Mouse (Mus musculus) CH12.LX (cell line): ENCODE data around the gene Vwf. TPM values are rescaled to one million over a fixed set of nuclear protein-coding genes. Genes with fewer than 3 reads are reported as not detected.

ENCODE experiments used
- DNase-seq: peaks from one replicate; pipeline ENCODE4 v3.0.0-alpha.2; 2013; ENCODE audit errors: extremely low read depth
- H3K27ac ChIP-seq: 2 replicates; pipeline ENCODE4 v1.5.1; 2012; ENCODE audit warnings: low read depth, mild to moderate bottlenecking, control low read depth, moderate library complexity; ENCODE audit not compliant: insufficient read depth
- H3K27me3 ChIP-seq: replicated peaks from 2 replicates; pipeline ENCODE3; 2012; ENCODE audit warnings: inconsistent platforms
- H3K36me3 ChIP-seq, 2 experiments: replicated peaks in 1 of 2; 2 replicates each; pipeline versions ENCODE3 to v1.6.1; 2012; ENCODE audit warnings: inconsistent platforms in 1 of 2, low read length in 1 of 2, mild to moderate bottlenecking in 1 of 2, mixed read lengths in 1 of 2, moderate library complexity in 1 of 2; ENCODE audit not compliant: control insufficient read depth in 1 of 2, insufficient read depth in 1 of 2
- H3K4me1 ChIP-seq, 2 experiments: 2 replicates each; pipeline ENCODE4 v1.6.1; 2012; ENCODE audit warnings: inconsistent platforms in 1 of 2, moderate library complexity in 1 of 2; ENCODE audit not compliant: insufficient read depth in 2 of 2, control insufficient read depth in 1 of 2
- H3K4me2 ChIP-seq: 2 replicates; pipeline ENCODE4 v1.6.1; 2012; ENCODE audit warnings: low read depth, mild to moderate bottlenecking, control low read depth; ENCODE audit not compliant: poor library complexity, insufficient read depth, severe bottlenecking
- H3K4me3 ChIP-seq, 3 experiments: fragments of 150-350 bp in 1 of 3; sonication (generic) in 1 of 3; replicated peaks in 1 of 3; 2 replicates each; pipeline versions ENCODE3 to v1.5.1; 2011 to 2012; ENCODE audit warnings: low read depth in 2 of 3, low read length in 2 of 3, mild to moderate bottlenecking in 2 of 3, moderate library complexity in 2 of 3, control low read depth in 1 of 3, improper control_type of control experiment in 1 of 3, inconsistent platforms in 1 of 3, mixed read lengths in 1 of 3; ENCODE audit not compliant: poor library complexity in 1 of 3
- H3K79me2 ChIP-seq: replicated peaks from 2 replicates; pipeline ENCODE4 v1.6.1; 2012; ENCODE audit warnings: mild to moderate bottlenecking, moderate library complexity; ENCODE audit not compliant: control insufficient read depth, poor library complexity, insufficient read depth, severe bottlenecking; ENCODE audit errors: extremely low read depth
- H3K9ac ChIP-seq: 2 replicates; pipeline ENCODE4 v1.6.1; 2012; ENCODE audit warnings: low read depth, mild to moderate bottlenecking, control low read depth, moderate library complexity; ENCODE audit not compliant: insufficient read depth
- H3K9me3 ChIP-seq: replicated peaks from 2 replicates; pipeline ENCODE3; 2012; ENCODE audit warnings: low read length, inconsistent platforms, mixed read lengths
- BHLHE40 ChIP-seq: IDR thresholded peaks from 2 replicates; pipeline ENCODE4 v1.6.1; 2011; ENCODE audit warnings: mild to moderate bottlenecking, low read depth, low read length, improper control_type of control experiment
- CTCF ChIP-seq, 2 experiments: IDR thresholded peaks in 1 of 2; conservative IDR thresholded peaks in 1 of 2; 2 replicates each; pipeline ENCODE4 v1.5.1; 2011 to 2012; ENCODE audit warnings: low read depth in 2 of 2, low read length in 2 of 2, improper control_type of control experiment in 1 of 2, inconsistent platforms in 1 of 2, mild to moderate bottlenecking in 1 of 2, moderate library complexity in 1 of 2
- EP300 ChIP-seq: IDR thresholded peaks from 2 replicates; pipeline ENCODE4 v1.6.1; 2011; ENCODE audit warnings: low read length, improper control_type of control experiment
- HCFC1 ChIP-seq: IDR thresholded peaks from 2 replicates; pipeline ENCODE4 v1.6.1; 2012; ENCODE audit warnings: low read depth, mild to moderate bottlenecking, inconsistent platforms, low read length, improper control_type of control experiment
- IRF4 ChIP-seq: IDR thresholded peaks from 2 replicates; pipeline ENCODE4 v1.6.1; 2014; ENCODE audit warnings: low read depth, mild to moderate bottlenecking, inconsistent platforms, low read length, improper control_type of control experiment
- JUN ChIP-seq: IDR thresholded peaks from 2 replicates; pipeline ENCODE4 v1.6.1; 2011; ENCODE audit warnings: low read depth, mild to moderate bottlenecking, low read length, improper control_type of control experiment, moderate library complexity; ENCODE audit not compliant: insufficient read depth
- KAT2A ChIP-seq: IDR thresholded peaks from 2 replicates; pipeline ENCODE4 v1.6.1; 2012; ENCODE audit warnings: low read length, improper control_type of control experiment, inconsistent platforms; ENCODE audit not compliant: insufficient replicate concordance
- MAX ChIP-seq: IDR thresholded peaks from 2 replicates; pipeline ENCODE4 v1.6.1; 2011; ENCODE audit warnings: low read length, improper control_type of control experiment
- MYC ChIP-seq: IDR thresholded peaks from 2 replicates; pipeline ENCODE4 v1.6.1; 2011; ENCODE audit warnings: low read depth, mild to moderate bottlenecking, improper control_type of control experiment, low read length
- NELFE ChIP-seq: IDR thresholded peaks from 2 replicates; pipeline ENCODE4 v1.6.1; 2011; ENCODE audit warnings: low read depth, low read length, improper control_type of control experiment
- PAX5 ChIP-seq: IDR thresholded peaks from 2 replicates; pipeline ENCODE4 v1.6.1; 2012; ENCODE audit warnings: low read length, inconsistent platforms, mixed read lengths
- RAD21 ChIP-seq: IDR thresholded peaks from 2 replicates; pipeline ENCODE4 v1.6.1; 2011; ENCODE audit warnings: low read depth, mild to moderate bottlenecking, low read length, improper control_type of control experiment, moderate library complexity
- RCOR1 ChIP-seq: conservative IDR thresholded peaks from 2 replicates; pipeline ENCODE4 v1.6.1; 2012; ENCODE audit warnings: low read depth, mild to moderate bottlenecking, inconsistent platforms, low read length, improper control_type of control experiment
- SIN3A ChIP-seq: IDR thresholded peaks from 2 replicates; pipeline ENCODE4 v1.6.1; 2012; ENCODE audit warnings: low read length, improper control_type of control experiment, inconsistent platforms
- SMC3 ChIP-seq: IDR thresholded peaks from 2 replicates; pipeline ENCODE4 v1.6.1; 2011; ENCODE audit warnings: low read depth, low read length, improper control_type of control experiment
- TCF12 ChIP-seq: IDR thresholded peaks from 2 replicates; pipeline ENCODE4 v1.6.1; 2014; ENCODE audit warnings: low read depth, mild to moderate bottlenecking, inconsistent platforms, low read length, improper control_type of control experiment
- UBTF ChIP-seq: IDR thresholded peaks from 2 replicates; pipeline ENCODE4 v1.6.1; 2012; ENCODE audit warnings: low read depth, mild to moderate bottlenecking, inconsistent platforms, low read length, improper control_type of control experiment, moderate library complexity
- USF1 ChIP-seq: IDR thresholded peaks from 2 replicates; pipeline ENCODE4 v1.6.1; 2014; ENCODE audit warnings: low read depth, mild to moderate bottlenecking, inconsistent platforms, low read length, improper control_type of control experiment
- ZC3H11A ChIP-seq: IDR thresholded peaks from 2 replicates; pipeline ENCODE4 v1.6.1; 2012; ENCODE audit warnings: low read depth, mild to moderate bottlenecking, inconsistent platforms, low read length, improper control_type of control experiment
- ZKSCAN1 ChIP-seq: IDR thresholded peaks from 2 replicates; pipeline ENCODE4 v1.6.1; 2012; ENCODE audit warnings: low read depth, inconsistent platforms, low read length, improper control_type of control experiment, borderline replicate concordance
- ZMIZ1 ChIP-seq: IDR thresholded peaks from 2 replicates; pipeline ENCODE4 v1.6.1; 2012; ENCODE audit warnings: low read depth, mild to moderate bottlenecking, inconsistent platforms, low read length, improper control_type of control experiment
- dilution Hi-C: fragments of 300-500 bp; cut with MboI; formaldehyde crosslinking; loops from 2 replicates; pipeline ENCODE4 v1.14.3; 2020; ENCODE audit warnings: low sequenced_read_pairs; ENCODE audit not compliant: extremely low pct_unique_long_range_greater_than_20kb, extremely low pct_ligation_motif_present
- in situ Hi-C: fragments of 300-500 bp; cut with MboI; formaldehyde crosslinking; loops from 3 replicates; pipeline ENCODE4 v1.14.3; 2019; ENCODE audit warnings: low sequenced_read_pairs, low pct_ligation_motif_present, low pct_unique_long_range_greater_than_20kb, mixed read lengths
- polyA plus RNA-seq: library from polyadenylated mRNA; unstranded; fragments of >175 nt; gene quantifications from 2 replicates; pipeline ENCODE4 v1.2.1, GENCODE M21; 2012; ENCODE audit warnings: low read depth; ENCODE audit not compliant: insufficient read length
- total RNA-seq, 2 experiments: library from RNA; depleted of rRNA; stranded (reverse); fragments of 300-350 nt in 1 of 2; fragments of >200 nt in 1 of 2; gene quantifications; 2 replicates each; pipeline ENCODE4 v1.2.3; 2012 to 2014

Gene Vwf
- total and polyA plus RNA-seq, 3 experiments: not detected

DNA sequence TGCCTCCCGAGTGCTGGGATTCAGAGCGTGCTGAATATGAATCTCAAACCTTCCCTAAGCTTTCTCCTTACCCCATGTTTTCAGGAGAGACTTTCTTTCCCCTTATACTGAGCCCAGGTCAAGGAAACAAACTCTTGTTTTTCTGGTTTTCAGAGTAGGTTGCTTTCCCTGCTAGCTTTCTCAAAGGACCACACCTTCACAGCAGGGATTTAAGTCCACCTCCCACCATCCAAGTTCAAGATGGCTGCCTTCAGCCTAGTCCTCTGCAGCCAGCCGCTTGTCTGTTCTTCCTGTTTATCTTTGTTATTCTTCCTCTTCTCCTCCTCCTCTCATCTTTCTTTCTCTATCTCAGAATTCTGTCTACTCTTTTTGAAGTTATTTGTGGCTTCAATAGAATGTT lies 20.1 kb downstream of the Vwf start:
- no peaks in the 10 kb centered on the region for H3K9me3 ChIP-seq
- no peaks in the 10 kb centered on the region for H3K4me1 ChIP-seq
- no peak overlapping the region for H3K9ac ChIP-seq
- H3K4me3 ChIP-seq: no peak overlapping the region
- no peaks in the 10 kb centered on the region for H3K36me3 ChIP-seq
- no peak for TF ChIP-seq JUN
- TF ChIP-seq RAD21: no peak
- no peak overlapping the region for H3K27ac ChIP-seq
- no peaks in the 10 kb centered on the region for H3K79me2 ChIP-seq
- no peak overlapping the region for H3K4me2 ChIP-seq
- no peak for DNase-seq
- H3K27me3 ChIP-seq: peaks cover 90% of the 10 kb centered on the region
- in situ Hi-C loops (no loop called here), dilution Hi-C loops (no loop called here)

DNA sequence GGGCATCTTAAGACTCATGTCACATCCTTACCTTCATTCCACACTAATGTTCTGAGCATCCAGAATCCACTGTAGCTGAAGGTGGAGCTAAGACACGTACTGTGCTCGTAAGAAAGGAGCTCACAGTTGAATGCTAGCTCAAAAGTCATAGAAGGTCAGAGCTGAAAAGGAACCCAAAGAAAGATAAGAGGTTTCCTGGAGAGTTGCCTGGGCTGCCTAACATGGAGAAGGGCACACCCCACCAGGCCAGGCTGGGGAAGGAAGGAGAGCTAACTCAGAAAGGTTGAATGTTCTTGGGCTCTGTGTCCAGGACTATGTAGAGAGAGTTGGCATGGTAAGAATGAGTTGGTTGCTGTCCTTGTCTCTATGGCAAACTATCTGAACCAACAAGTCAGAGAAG lies 21.8 kb downstream of the Vwf start:
- peaks cover 80% of the 10 kb centered on the region for H3K27me3 ChIP-seq
- no peak overlapping the region for H3K4me3 ChIP-seq
- TF ChIP-seq ZC3H11A (no peak), JUN (no peak), RCOR1 (no peak), SIN3A (no peak), USF1 (no peak), HCFC1 (no peak), SMC3 (no peak), ZMIZ1 (no peak), ZKSCAN1 (no peak), MAX (no peak), TCF12 (no peak), CTCF (conservative IDR thresholded peaks at IDR 0.05 in 1 of 2, IDR thresholded peaks at IDR 0.05 in 1 of 2; ENCODE audit: low read depth in 2 of 2, low read length in 2 of 2) (no peak), BHLHE40 (no peak), EP300 (no peak), UBTF (no peak), PAX5 (no peak), IRF4 (no peak), MYC (no peak), NELFE (no peak), KAT2A (no peak)
- TF ChIP-seq, all 38 proteins: peak for 0
- no peak for DNase-seq
- H3K4me2 ChIP-seq: no peak overlapping the region
- no peaks in the 10 kb centered on the region for H3K36me3 ChIP-seq
- H3K9me3 ChIP-seq: no peaks in the 10 kb centered on the region
- H3K79me2 ChIP-seq: no peaks in the 10 kb centered on the region
- H3K9ac ChIP-seq: no peak overlapping the region
- in situ Hi-C loops: no loop called here
- dilution Hi-C loops: no loop called here
- peaks cover 4 to 13% of the 10 kb centered on the region in 2 experiments; a peak in 3 of 4 replicates for H3K4me1 ChIP-seq
- H3K27ac ChIP-seq: no peak overlapping the region
